Mouse (Mus musculus) embryo, embryonic 10.5 days (tissue): ENCODE results near the gene Kbtbd12.

ENCODE experiments used
- DNase-seq: peaks from one replicate; pipeline ENCODE4 v3.0.0-alpha.2; 2015; ENCODE audit warnings: low spot score

Gene Kbtbd12

DNA sequence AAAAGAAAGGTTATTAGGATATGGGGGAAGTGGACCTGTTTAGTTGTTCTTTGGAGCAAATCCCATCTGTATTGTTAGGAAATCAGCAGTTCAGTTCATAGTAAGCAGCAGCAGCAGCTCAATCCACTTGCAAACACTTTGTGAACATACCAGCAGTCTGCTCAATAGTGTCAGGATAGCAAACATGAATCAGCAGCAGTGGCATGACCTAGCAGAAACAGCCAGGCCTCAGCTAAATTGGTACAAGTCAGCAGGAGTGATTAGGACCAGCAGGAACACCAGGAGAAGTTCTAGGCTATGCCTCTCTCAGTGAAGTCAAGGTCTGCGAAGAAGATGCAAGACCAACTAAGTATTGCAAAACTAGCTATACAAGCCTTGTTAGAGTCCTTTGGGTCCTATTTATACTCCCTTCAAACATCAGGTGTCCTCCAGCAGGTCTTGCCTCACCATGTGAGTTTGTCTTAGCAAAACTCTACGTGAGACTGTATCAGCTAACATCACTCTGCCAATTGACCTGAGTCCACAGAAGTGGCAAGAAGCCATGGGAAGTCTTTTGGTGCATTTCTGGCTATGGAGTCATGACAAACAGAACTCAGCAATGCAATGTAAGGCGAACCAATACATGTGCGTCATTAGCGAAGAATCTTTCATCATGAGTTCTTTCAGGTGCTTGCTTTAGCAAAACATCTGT, at the start of gene Kbtbd12:
Gene Kbtbd12, minus strand, starts transcription at position 340 of the 691 bp plus-strand sequence.
- no peak for DNase-seq

DNA sequence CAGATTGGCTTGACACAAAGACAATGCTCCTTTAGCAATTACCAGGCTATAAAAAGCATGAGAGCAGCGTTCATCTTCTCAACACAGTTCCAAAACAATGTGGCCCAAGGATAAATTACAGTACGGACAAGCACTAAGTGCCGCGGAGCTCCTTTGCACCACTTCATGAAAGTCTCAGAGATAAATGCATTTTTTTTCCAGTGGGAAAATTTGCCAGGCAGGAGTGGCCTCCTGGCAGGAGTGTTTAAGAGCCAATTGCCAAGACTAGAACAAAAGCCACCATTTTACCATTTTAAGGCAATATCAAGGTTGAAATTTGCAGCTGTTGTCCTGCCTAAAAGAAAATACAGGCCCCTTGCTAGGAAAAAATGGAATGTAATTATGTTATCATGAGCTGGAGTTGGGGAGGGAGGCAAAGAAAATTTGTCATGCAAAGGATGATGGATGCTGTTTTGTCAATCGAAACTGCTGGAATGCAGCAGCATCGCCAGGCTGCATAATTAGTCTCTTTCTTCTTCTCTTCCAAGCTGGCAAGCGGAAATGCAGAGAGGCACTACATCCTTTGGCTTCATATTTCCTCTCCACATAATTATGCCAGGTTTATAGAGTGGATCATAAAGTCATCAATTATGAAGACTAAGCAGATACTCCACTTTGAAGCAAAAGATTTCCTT, 45.8 kb upstream of the Kbtbd12 start:
- DNase-seq: no peak

DNA sequence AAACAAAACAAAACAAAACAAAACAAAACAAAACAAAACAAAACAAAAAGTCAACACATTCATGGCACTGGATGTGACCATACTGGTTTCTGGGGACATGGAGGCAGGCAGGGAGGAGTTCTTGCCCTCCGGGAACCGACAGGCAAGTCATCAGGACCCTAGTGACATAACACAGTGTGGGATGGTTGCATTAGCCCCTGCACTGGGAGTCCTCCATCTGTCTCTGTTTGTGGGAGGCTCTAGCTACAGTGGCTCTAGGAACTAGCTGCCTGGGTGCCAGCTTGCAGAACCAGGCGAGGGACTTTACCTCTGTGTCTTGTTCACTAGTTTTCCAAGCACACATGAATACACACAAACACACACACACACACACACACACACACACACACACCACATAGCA, 43.3 kb upstream of the Kbtbd12 start:
- no peak for DNase-seq

DNA sequence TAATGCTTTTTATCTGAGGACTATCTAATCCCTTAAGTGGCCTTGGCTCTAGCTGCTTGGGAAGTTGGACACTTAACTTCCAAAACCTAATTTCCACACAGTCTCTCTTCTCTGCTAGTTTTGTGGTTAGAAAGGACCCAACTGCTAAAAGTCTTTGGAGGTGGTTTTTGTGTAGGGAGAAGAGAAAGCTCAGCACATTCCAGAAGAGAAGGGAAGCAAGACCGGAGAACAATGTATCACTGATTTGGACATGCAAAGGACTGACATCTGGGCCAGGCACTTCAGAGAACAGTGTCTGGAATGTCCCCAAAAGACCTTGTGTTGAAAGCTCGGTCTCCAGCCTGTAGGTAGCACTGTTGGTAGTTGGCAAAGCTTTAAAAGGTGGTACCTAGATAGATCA, 40.0 kb upstream of the Kbtbd12 start:
- no peak for DNase-seq

GRCm38 (mm10) chr6:88676753-88677736, 39.3 kb upstream of the Kbtbd12 start:
- no peak for DNase-seq

GRCm38 (mm10) chr6:88675815-88676214, 38.1 kb upstream of the Kbtbd12 start:
- DNase-seq: no peak

DNA sequence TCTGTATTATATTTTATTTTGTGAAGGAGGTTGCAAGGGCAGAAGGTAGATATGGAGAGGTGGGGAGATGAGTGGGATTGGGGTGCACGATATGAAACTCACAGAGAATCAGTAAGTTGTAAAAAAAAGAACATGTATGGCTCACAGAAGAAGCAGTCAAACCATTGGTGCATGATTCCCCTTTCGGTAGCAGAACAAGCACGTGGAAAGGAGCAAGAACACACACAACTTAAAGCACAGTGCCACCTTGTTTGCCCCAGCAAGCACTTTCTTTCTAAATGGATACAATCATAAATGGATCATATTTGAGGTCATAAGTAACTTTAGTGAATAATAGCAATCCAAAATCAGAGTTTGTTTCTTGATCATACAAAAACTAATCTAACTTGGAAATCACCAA, 24.5 kb upstream of the Kbtbd12 start:
- DNase-seq: no peak

DNA sequence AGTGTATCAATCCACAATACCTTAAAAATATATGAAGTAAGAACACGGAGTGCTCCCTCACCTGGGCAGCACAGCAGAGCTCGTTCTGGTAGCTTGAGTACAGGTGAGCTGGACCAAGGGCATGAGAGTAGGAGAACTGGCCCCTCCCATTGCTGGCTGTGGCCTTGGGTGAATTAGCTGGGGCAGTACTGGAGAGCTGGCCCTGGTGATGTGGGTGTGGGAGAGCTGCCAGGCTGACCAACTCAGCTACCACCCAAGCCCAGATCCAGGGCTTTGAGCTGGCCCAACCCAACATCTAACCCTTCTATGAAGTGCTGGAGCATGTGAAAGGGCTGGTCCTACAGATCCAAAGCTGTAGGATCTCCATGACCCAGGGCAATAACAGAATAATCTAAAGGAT, 23.9 kb upstream of the Kbtbd12 start:
- DNase-seq: no peak

- DNase-seq: no peak
These were observed 10.0 kb upstream of the Kbtbd12 start for GRCm38 (mm10) chr6:88647564-88648295.

GRCm38 (mm10) chr6:88644786-88645185, 7.0 kb upstream of the Kbtbd12 start:
- DNase-seq: no peak

DNA sequence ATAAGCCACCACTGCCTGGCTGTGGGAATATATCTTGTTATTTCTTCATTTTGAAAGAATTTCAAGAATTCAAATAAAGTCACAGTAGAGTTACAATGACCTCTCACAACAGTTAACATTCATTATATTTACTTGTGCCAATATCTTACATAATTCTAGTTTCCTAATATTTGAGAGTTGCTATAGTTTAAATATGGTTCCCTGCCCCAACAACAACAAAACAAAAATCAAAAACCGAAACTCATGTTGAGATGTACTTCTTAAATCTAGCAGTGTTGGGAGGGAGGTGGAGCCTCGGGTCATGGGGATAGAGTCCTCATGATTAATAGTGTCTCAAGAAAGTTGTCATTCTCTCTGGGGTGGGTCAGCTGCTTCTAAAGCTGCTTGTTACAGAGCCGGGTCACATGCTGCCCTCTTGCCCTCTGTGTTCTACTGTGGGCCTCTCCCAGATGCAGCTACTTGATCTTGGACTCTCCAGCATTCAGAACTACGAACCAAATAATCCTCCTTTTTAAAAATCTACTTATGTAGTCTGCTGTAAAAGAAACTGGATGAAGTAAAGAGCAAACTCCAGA, 3.7 kb upstream of the Kbtbd12 start:
- no peak for DNase-seq

- DNase-seq: no peak
These were observed 2.6 kb upstream of the Kbtbd12 start for GRCm38 (mm10) chr6:88640331-88640730.

DNA sequence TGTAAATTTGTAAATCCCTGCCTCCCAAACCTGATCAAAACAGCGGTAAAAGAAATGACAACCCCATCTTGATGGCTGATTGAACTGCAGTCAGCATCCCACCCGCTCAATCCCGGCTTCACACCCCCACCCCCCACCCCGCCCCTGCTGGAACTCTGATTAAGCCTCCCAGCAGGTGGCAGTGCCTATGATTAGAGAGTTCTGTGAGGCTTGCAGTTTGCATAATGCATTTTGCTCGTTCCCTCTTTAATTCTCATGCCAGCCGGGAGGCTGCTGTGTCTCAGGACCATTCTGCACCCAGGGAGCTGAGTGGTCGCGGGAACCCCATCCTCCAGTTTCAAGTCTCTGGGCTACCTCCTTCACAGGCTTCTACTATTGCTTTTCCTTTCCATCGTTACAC, 2.2 kb upstream of the Kbtbd12 start:
- peak; percentile 44 for DNase-seq

- peak; percentile 12 for DNase-seq
These were observed 1.7 kb upstream of the Kbtbd12 start for GRCm38 (mm10) chr6:88639372-88639920.

DNA sequence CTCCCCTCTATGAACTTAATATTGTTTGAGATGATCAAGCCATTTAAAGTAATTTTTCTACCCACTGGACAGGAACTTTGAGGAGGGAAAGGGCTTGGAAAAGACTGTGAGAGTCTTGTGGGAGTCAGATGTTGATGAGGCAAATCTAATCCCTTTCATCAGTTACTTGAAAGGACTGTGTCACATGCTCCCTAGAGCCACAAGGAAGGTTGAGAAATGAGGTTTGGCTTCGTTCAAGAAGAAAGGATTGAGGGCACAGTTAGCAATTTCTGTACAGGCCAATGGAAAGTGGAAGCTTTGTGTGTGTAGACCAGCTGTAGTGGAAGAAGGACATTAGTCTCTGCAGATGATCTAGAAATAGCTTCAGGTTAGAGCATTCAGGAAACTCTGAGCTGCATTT, 1.2 kb upstream of the Kbtbd12 start:
- DNase-seq: no peak

GRCm38 (mm10) chr6:88635881-88636754, 1.6 kb downstream of the Kbtbd12 start:
- DNase-seq: no peak

DNA sequence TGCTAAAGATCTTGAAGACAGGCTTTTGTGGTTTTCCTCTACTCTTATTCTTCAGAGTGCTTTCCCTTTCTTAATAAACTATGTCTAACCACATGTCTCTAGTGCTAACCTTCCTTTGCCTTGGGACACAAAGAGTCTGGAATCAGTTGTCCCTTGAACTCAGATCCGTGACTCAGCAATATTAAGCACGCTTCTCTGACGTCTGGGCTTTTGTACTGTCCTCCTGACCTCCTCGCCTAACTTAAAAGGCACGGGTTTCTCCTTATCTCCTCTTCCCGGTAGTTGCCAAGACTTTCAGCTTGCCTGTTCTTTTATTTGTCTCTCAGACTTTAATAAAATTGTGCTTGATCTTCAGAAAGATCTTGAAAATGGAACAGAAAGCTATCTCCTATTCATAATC, 6.5 kb downstream of the Kbtbd12 start:
- DNase-seq: no peak

GRCm38 (mm10) chr6:88630560-88630959, 7.2 kb downstream of the Kbtbd12 start:
- no peak for DNase-seq

DNA sequence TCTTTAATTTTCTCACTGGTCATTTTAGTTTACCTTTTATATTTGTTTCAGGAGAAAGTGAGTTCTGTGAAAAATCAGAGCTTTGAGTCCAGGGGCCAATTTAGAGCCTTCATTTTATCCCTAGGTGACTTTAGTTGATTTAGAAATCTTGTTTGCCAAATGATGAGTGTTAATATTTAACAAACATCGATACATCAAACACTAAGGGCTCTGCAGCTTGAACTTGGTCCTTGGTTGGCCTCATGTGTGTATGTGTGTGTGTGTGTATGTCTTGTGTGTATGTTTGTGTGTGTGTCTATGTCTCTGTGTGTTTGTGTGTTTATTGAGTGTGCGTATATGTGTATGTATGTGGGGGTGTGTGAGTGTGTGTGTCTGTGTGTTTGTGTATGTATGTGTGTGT, 7.9 kb downstream of the Kbtbd12 start:
- no peak for DNase-seq

DNA sequence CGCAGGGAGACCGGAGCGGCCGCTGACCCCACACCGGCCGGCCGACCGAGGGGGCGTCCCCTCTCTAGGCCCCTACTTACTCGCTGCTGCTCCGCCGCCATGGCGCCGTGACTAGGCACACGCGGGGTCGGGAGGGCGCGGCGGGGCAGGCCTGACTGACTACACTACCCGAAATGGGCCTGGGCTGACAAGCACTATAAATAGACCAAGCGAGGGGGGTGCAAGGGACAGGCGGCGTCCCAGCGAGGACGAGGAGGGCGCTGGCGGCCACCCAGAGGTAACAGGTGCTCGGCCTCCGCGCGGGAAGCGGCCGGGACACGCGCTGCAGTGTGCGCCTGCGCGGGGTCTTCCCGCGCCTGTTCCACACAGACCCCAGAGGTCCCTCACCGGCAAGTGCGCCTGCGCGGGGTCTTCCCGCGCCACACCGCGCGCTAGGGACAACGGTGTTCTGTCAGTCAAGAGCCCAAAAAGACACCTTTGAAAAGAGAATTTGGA, 10.4 kb downstream of the Kbtbd12 start:
- DNase-seq: peak; percentile 91
